Mouse (Mus musculus): ENCODE measurements around the gene B3galt6. TPM values are rescaled to one million over a fixed set of nuclear protein-coding genes. Genes with fewer than 3 reads are reported as not detected.

The B3galt6 gene
- 8.9 and 11.5 TPM in 2 replicates for polyA plus RNA-seq (2014; fragmentation: Nextera tagmentation; extraction: Ambion mirVana)

DNA sequence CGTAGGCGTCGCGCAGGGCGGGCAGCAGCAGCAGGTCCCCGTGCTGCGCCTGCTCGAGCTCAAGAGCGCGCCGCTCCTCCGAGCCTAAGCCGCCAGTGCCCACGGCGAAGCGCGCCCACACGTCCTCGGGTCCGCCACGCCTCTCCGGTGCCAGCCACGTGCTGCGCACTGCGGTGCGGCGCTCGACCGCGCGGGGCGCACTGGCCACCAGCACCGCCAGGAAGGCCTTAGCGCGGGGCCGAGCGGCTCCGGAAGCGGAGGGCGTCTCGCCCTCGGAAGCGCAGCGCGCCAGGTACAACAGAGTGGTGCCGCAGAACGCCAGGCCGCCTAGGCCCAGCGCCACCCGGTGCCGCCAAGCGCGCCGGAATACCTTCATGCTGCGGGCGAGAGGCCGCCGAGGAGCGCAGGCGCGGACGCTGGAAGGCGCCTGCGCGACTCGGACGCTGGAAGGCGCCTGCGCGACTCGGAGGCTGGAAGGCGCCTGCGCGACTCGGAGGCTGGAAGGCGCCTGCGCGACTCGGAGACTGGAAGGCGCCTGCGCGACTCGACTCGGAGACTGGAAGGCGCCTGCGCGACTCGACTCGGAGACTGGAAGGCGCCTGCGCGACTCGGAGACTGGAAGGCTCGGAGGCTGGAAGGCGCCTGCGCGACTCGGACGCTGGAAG, at the start of gene B3galt6, which contains the start of gene Sdf4:
B3galt6 (minus strand) TSS at position 409 of the 665 bp plus-strand sequence.
Sdf4 (plus strand) TSS at position 632 of the 665 bp plus-strand sequence.
- Histone ChIP-seq H3K4me1 (ENCODE audit: control insufficient read depth in 2 of 2, insufficient read depth in 2 of 2, low read length in 2 of 2) (peaks cover 7 to 23% of the 10 kb centered on the region in 2 experiments), H3K4me2 (ENCODE audit: low read length) (peak within 1 kb of the TSS; percentile 97), H3K4me3 (ENCODE audit: control insufficient read depth in 1 of 2, insufficient read depth in 1 of 2, low read depth in 1 of 2, low read length in 2 of 2) (peak within 1 kb of the TSS; percentile 81 to 95), H3K36me3 (ENCODE audit: control insufficient read depth, insufficient read depth, low read length) (peaks cover 16% of the 10 kb centered on the region), H3K9ac (ENCODE audit: low read length) (peak within 1 kb of the TSS; percentile 86), H3K9me3 (ENCODE audit: control insufficient read depth, low read length) (no peaks in the 10 kb centered on the region), H3K27me3 (ENCODE audit: control insufficient read depth, insufficient read depth, low read length) (no peaks in the 10 kb centered on the region), H3K27ac (replicated peaks in 1 of 2; ENCODE audit: control insufficient read depth in 1 of 2, insufficient read depth in 1 of 2, low read depth in 2 of 2, low read length in 2 of 2) (peak within 1 kb of the TSS; percentile 92 to 98)
- ATAC-seq (ENCODE audit: insufficient number of reproducible peaks, insufficient read depth, low FRiP score, low read depth), result peak; percentile 83
- under 1% methylated on average over 99 of the region's 99 CpGs for WGBS

DNA sequence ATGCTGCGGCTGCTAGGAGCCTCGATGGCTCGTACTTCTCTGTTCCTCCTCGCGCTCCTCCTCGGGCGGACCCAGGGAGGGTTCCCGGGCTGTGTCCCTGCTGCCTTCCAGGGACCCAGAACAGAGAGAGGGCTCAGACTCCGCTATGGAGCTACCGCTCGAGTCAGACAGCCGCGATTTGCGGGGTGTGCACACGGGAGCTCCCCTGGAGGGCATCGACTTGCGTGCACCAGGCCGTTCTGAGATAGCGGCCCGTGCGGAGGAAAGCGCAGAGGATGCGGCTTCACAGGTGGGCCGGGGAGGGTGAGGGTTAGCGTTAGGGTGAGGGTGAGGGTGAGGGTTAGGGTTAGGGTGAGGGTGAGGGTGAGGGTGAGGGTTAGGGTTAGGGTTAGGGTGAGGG, 42.5 kb upstream of the B3galt6 start:
- 5% methylated on average over 25 of the region's 25 CpGs for WGBS

DNA sequence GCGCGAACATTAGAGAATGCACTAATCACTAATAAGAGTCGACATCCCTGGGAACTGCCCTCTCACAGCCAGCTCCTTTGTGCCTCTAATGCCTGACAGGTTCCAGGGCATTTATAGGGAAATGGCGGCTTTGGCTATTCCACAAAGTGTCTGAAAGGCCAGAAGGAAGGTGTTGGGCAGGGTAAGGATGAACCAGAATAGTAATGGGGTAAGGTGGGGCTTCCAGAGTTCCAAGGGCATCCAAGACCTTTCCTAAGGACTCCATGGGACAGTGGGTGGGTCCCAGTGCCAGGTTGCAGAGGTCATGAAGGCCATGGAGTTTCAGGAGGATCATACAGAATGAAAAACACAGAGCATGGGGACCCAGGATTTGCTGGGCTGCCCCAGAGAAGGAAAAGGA, 41.9 kb upstream of the B3galt6 start:
- WGBS, result 68% methylated on average over 4 of the region's 4 CpGs
- no peak for ATAC-seq (ENCODE audit: insufficient number of reproducible peaks, insufficient read depth, low FRiP score, low read depth)
- Histone ChIP-seq H3K36me3 (ENCODE audit: control insufficient read depth, insufficient read depth, low read length) (0 out of 2 replicates have a peak, but pooled peaks cover 3% of the 10 kb centered on the region), H3K4me2 (ENCODE audit: low read length) (peak overlapping the region; percentile 58; the same call in 1 of the 2 replicates), H3K4me1 (ENCODE audit: control insufficient read depth in 2 of 2, insufficient read depth in 2 of 2, low read length in 2 of 2) (peaks cover 18 to 27% of the 10 kb centered on the region in 2 experiments), H3K27ac (replicated peaks in 1 of 2; ENCODE audit: control insufficient read depth in 1 of 2, insufficient read depth in 1 of 2, low read depth in 2 of 2, low read length in 2 of 2) (no peak overlapping the region), H3K9me3 (ENCODE audit: control insufficient read depth, low read length) (no peaks in the 10 kb centered on the region), H3K4me3 (ENCODE audit: control insufficient read depth in 1 of 2, insufficient read depth in 1 of 2, low read depth in 1 of 2, low read length in 2 of 2) (no peak overlapping the region), H3K27me3 (ENCODE audit: control insufficient read depth, insufficient read depth, low read length) (peaks cover 22% of the 10 kb centered on the region), H3K9ac (ENCODE audit: low read length) (no peak overlapping the region)

More for the DNA sequence above, 42.5 kb upstream of the B3galt6 start:
- peaks cover 18 to 27% of the 10 kb centered on the region in 2 experiments for H3K4me1 ChIP-seq (ENCODE audit: control insufficient read depth in 2 of 2, insufficient read depth in 2 of 2, low read length in 2 of 2)
- H3K36me3 ChIP-seq (ENCODE audit: control insufficient read depth, insufficient read depth, low read length), result no peaks in the 10 kb centered on the region
- H3K27me3 ChIP-seq (ENCODE audit: control insufficient read depth, insufficient read depth, low read length), result peaks cover 22% of the 10 kb centered on the region
- H3K27ac ChIP-seq (replicated peaks in 1 of 2; ENCODE audit: control insufficient read depth in 1 of 2, insufficient read depth in 1 of 2, low read depth in 2 of 2, low read length in 2 of 2), result no peak overlapping the region
- H3K4me2 ChIP-seq (ENCODE audit: low read length), result peak overlapping the region; percentile 58
- H3K9me3 ChIP-seq (ENCODE audit: control insufficient read depth, low read length), result no peaks in the 10 kb centered on the region
- ATAC-seq (ENCODE audit: insufficient number of reproducible peaks, insufficient read depth, low FRiP score, low read depth), result no peak
- H3K4me3 ChIP-seq (ENCODE audit: control insufficient read depth in 1 of 2, insufficient read depth in 1 of 2, low read depth in 1 of 2, low read length in 2 of 2), result peak overlapping the region; percentile 24 to 26
- H3K9ac ChIP-seq (ENCODE audit: low read length), result peak overlapping the region; percentile 41

DNA sequence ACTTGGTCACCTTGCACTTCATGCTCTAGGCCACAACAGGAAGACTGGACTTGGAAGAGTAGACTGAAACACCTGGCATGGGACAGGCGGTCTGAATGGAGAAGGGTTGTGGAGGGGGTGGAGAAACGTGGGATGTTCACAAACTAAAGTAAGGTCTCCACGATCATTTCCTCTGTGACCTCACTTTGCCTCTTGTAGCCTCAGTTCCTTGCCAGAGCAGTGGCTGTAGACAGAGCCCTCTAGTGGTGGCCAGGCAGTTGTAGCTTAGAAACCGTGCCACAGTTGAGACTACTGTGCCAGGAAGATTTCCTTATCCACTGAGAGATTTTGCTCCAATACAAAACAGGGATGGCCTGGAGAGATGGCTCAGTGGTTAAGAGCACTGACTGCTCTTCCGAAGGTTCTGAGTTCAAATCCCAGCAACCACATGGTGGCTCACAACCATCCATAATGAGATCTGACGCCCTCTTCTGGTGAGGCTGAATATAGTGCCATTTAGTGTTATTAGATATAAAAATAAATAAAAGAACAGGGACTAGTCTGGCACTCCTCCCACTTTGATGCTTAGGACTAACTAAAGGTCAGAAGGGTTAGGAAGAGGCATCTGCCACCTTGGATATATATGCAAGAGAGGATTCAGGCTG, 41.1 kb upstream of the B3galt6 start:
- 45% methylated on average over 6 of the region's 6 CpGs for WGBS

DNA sequence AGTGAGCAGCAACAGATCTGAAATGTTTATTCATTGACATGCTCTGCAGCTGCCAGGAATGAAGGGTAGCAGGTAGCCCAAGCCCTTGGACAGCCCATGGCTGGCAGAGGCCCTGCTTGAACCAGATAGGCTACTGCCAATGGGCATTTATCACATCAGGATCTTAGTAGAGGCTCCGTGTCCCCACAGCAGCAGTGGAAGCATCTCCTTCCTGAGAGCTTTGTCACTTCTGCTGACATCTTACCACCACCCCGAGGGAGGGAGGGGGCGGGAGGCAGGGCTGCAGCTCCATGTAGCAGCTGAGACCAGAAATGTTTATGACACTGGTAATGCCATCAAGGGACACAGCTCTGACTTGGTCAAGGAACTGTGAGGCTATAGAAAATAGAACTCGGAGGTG, 40.4 kb upstream of the B3galt6 start:
- Histone ChIP-seq H3K4me3 (ENCODE audit: control insufficient read depth in 1 of 2, insufficient read depth in 1 of 2, low read depth in 1 of 2, low read length in 2 of 2) (no peak overlapping the region), H3K4me1 (ENCODE audit: control insufficient read depth in 2 of 2, insufficient read depth in 2 of 2, low read length in 2 of 2) (peaks cover 18 to 27% of the 10 kb centered on the region in 2 experiments), H3K9ac (ENCODE audit: low read length) (no peak overlapping the region), H3K27ac (replicated peaks in 1 of 2; ENCODE audit: control insufficient read depth in 1 of 2, insufficient read depth in 1 of 2, low read depth in 2 of 2, low read length in 2 of 2) (peak overlapping the region in 1 of 2 experiments; percentile 95; a peak in 1 of 4 replicates), H3K36me3 (ENCODE audit: control insufficient read depth, insufficient read depth, low read length) (peaks cover 15% of the 10 kb centered on the region), H3K4me2 (ENCODE audit: low read length) (no peak overlapping the region), H3K9me3 (ENCODE audit: control insufficient read depth, low read length) (no peaks in the 10 kb centered on the region), H3K27me3 (ENCODE audit: control insufficient read depth, insufficient read depth, low read length) (peaks cover 22% of the 10 kb centered on the region)
- 82% methylated on average over 4 of the region's 4 CpGs for WGBS
- ATAC-seq (ENCODE audit: insufficient number of reproducible peaks, insufficient read depth, low FRiP score, low read depth), result no peak

More for the DNA sequence above, 41.1 kb upstream of the B3galt6 start:
- H3K4me2 ChIP-seq (ENCODE audit: low read length), result no peak overlapping the region
- H3K9me3 ChIP-seq (ENCODE audit: control insufficient read depth, low read length), result no peaks in the 10 kb centered on the region
- peaks cover 18 to 27% of the 10 kb centered on the region in 2 experiments for H3K4me1 ChIP-seq (ENCODE audit: control insufficient read depth in 2 of 2, insufficient read depth in 2 of 2, low read length in 2 of 2)
- H3K27ac ChIP-seq (replicated peaks in 1 of 2; ENCODE audit: control insufficient read depth in 1 of 2, insufficient read depth in 1 of 2, low read depth in 2 of 2, low read length in 2 of 2), result no peak overlapping the region
- no peak for ATAC-seq (ENCODE audit: insufficient number of reproducible peaks, insufficient read depth, low FRiP score, low read depth)
- H3K27me3 ChIP-seq (ENCODE audit: control insufficient read depth, insufficient read depth, low read length), result peaks cover 22% of the 10 kb centered on the region
- peaks cover 8% of the 10 kb centered on the region; the same call in 1 of the 2 replicates for H3K36me3 ChIP-seq (ENCODE audit: control insufficient read depth, insufficient read depth, low read length)
- H3K9ac ChIP-seq (ENCODE audit: low read length), result no peak overlapping the region
- no peak overlapping the region for H3K4me3 ChIP-seq (ENCODE audit: control insufficient read depth in 1 of 2, insufficient read depth in 1 of 2, low read depth in 1 of 2, low read length in 2 of 2)

DNA sequence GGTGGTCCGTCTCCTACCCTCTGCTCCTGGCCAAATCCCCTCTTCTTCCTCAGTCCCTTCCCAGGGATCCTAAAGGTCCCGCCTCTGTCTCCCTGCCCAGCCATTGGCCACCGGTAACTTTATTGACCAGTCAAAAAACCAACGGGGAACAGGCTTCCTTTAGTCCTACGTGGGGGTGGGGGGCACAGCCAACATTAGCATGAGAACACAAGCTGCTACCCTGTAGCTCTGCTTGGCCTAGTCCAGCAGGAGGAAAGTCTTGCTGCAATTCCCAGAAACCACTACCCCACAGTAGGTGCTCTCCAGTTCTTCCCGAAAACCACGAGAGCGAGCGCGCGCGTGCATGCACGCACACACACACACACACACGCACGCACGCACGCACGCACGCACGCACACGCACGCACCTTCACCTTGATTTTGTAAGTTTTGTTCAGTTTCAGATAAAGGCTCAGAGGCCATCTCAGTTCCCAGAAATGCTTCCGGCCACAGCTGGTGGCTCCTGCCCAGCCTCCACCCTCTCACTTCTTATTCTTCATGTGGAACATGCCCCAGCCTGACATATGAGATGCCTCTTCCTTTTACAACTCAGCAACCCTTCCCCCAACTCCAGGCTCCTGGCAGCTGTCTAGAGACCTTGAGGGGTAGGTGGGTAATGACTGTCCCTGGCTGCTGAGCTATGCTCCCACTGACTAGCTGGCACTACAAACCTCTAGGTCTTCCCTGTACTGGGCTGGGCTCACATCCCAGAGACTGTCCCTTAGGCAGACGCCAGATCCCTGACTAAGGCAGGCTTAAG, 39.3 kb upstream of the B3galt6 start:
- H3K4me3 ChIP-seq (ENCODE audit: control insufficient read depth in 1 of 2, insufficient read depth in 1 of 2, low read depth in 1 of 2, low read length in 2 of 2), result peak overlapping the region; percentile 58 to 75
- peak; percentile 85 for ATAC-seq (ENCODE audit: insufficient number of reproducible peaks, insufficient read depth, low FRiP score, low read depth)
- 2% methylated on average over 24 of the region's 24 CpGs for WGBS

DNA sequence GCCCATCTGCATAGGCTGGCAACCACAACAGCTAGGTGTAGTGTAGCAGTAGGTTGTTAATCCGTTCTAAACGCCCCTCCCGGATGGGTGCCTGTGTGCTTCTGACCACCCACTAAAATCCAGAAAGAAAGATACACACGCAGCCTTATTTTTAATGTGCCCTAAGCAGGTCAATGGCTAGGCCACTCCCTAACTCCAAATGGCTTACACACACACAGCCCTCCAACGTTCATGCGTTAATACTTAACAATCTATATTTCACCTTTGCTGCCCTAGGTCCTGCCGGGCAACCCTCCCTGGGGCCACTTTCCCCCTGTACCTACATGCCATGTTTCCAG, 38.8 kb upstream of the B3galt6 start:
- H3K9ac ChIP-seq (ENCODE audit: low read length), result peak overlapping the region; percentile 77
- H3K4me1 ChIP-seq (ENCODE audit: control insufficient read depth in 2 of 2, insufficient read depth in 2 of 2, low read length in 2 of 2), result peaks cover 21 to 29% of the 10 kb centered on the region in 2 experiments
- WGBS, result 13% methylated on average over 7 of the region's 7 CpGs
- H3K36me3 ChIP-seq (ENCODE audit: control insufficient read depth, insufficient read depth, low read length), result peaks cover 25% of the 10 kb centered on the region
- no peaks in the 10 kb centered on the region for H3K9me3 ChIP-seq (ENCODE audit: control insufficient read depth, low read length)
- peaks cover 21% of the 10 kb centered on the region for H3K27me3 ChIP-seq (ENCODE audit: control insufficient read depth, insufficient read depth, low read length)
- peak overlapping the region; percentile 58 to 75 for H3K4me3 ChIP-seq (ENCODE audit: control insufficient read depth in 1 of 2, insufficient read depth in 1 of 2, low read depth in 1 of 2, low read length in 2 of 2)
- peak overlapping the region; percentile 66 for H3K4me2 ChIP-seq (ENCODE audit: low read length)
- peak overlapping the region; percentile 45 to 95 for H3K27ac ChIP-seq (replicated peaks in 1 of 2; ENCODE audit: control insufficient read depth in 1 of 2, insufficient read depth in 1 of 2, low read depth in 2 of 2, low read length in 2 of 2)
- no peak; the same call in 1 of the 2 replicates for ATAC-seq (ENCODE audit: insufficient number of reproducible peaks, insufficient read depth, low FRiP score, low read depth)

More for the DNA sequence above, 39.3 kb upstream of the B3galt6 start:
- peak overlapping the region; percentile 89 to 95 for H3K27ac ChIP-seq (replicated peaks in 1 of 2; ENCODE audit: control insufficient read depth in 1 of 2, insufficient read depth in 1 of 2, low read depth in 2 of 2, low read length in 2 of 2)
- peak overlapping the region; percentile 77 for H3K9ac ChIP-seq (ENCODE audit: low read length)
- H3K4me1 ChIP-seq (ENCODE audit: control insufficient read depth in 2 of 2, insufficient read depth in 2 of 2, low read length in 2 of 2), result peaks cover 18 to 27% of the 10 kb centered on the region in 2 experiments
- H3K4me2 ChIP-seq (ENCODE audit: low read length), result peak overlapping the region; percentile 66
- H3K9me3 ChIP-seq (ENCODE audit: control insufficient read depth, low read length), result no peaks in the 10 kb centered on the region
- peaks cover 25% of the 10 kb centered on the region for H3K36me3 ChIP-seq (ENCODE audit: control insufficient read depth, insufficient read depth, low read length)
- H3K27me3 ChIP-seq (ENCODE audit: control insufficient read depth, insufficient read depth, low read length), result peaks cover 22% of the 10 kb centered on the region
